Mouse (Mus musculus): ENCODE measurements around the gene St5. TPM values are rescaled to one million over a fixed set of nuclear protein-coding genes. Genes with fewer than 3 reads are reported as not detected.

St5 gene
- total RNA-seq, 4 experiments from 2014 or later, result 33.1 to 57.0 (median 46.1) TPM

- no peak for DNase-seq (ENCODE audit: low spot score in 2 of 2)
Measured at GRCm38 (mm10) chr7:109641963-109642362, 61.4 kb downstream of the St5 start.

- DNase-seq (ENCODE audit: low spot score in 2 of 2), result no peak
Measured at GRCm38 (mm10) chr7:109641102-109641501, 62.3 kb downstream of the St5 start.

- no peak for DNase-seq (ENCODE audit: low spot score in 2 of 2)
Measured at GRCm38 (mm10) chr7:109637391-109637790, 66.0 kb downstream of the St5 start.

GRCm38 (mm10) chr7:109636086-109636792 is 67.2 kb downstream of the St5 start:
- DNase-seq (ENCODE audit: low spot score in 2 of 2), result no peak

- DNase-seq (ENCODE audit: low spot score in 2 of 2), result no peak
Measured at GRCm38 (mm10) chr7:109633404-109634085, 69.9 kb downstream of the St5 start.

- no peak for DNase-seq (ENCODE audit: low spot score in 2 of 2)
Measured at GRCm38 (mm10) chr7:109631330-109631729, 72.1 kb downstream of the St5 start.

- DNase-seq (ENCODE audit: low spot score in 2 of 2), result no peak
Measured at GRCm38 (mm10) chr7:109629871-109630778, 73.3 kb downstream of the St5 start.

GRCm38 (mm10) chr7:109628935-109629609 is 74.3 kb downstream of the St5 start:
- DNase-seq (ENCODE audit: low spot score in 2 of 2), result no peak

GRCm38 (mm10) chr7:109627851-109628250 is 75.6 kb downstream of the St5 start:
- DNase-seq (ENCODE audit: low spot score in 2 of 2), result no peak

- DNase-seq (ENCODE audit: low spot score in 2 of 2), result no peak
Measured at GRCm38 (mm10) chr7:109622234-109622838, 81.1 kb downstream of the St5 start.

GRCm38 (mm10) chr7:109620967-109621366 is 82.4 kb downstream of the St5 start:
- no peak for DNase-seq (ENCODE audit: low spot score in 2 of 2)

GRCm38 (mm10) chr7:109620288-109620687 is 83.1 kb downstream of the St5 start:
- DNase-seq (ENCODE audit: low spot score in 2 of 2), result no peak

- peak; percentile 48 to 63 for DNase-seq (ENCODE audit: low spot score in 2 of 2)
Measured at GRCm38 (mm10) chr7:109618721-109619120, 84.7 kb downstream of the St5 start.

GRCm38 (mm10) chr7:109617838-109618237 is 85.6 kb downstream of the St5 start:
- DNase-seq (ENCODE audit: low spot score in 2 of 2), result no peak

- DNase-seq (ENCODE audit: low spot score in 2 of 2), result peak; percentile 62 to 69
Measured at GRCm38 (mm10) chr7:109616034-109616979, 87.1 kb downstream of the St5 start.

- DNase-seq (ENCODE audit: low spot score in 2 of 2), result no peak
Measured at GRCm38 (mm10) chr7:109615601-109616000, 87.8 kb downstream of the St5 start.

- no peak for DNase-seq (ENCODE audit: low spot score in 2 of 2)
Measured at GRCm38 (mm10) chr7:109614939-109615338, 88.5 kb downstream of the St5 start.

GRCm38 (mm10) chr7:109613531-109614021 is 89.8 kb downstream of the St5 start:
- DNase-seq (ENCODE audit: low spot score in 2 of 2), result no peak

GRCm38 (mm10) chr7:109613051-109613450 is 90.4 kb downstream of the St5 start:
- DNase-seq (ENCODE audit: low spot score in 2 of 2), result no peak

GRCm38 (mm10) chr7:109612531-109612930 is 90.9 kb downstream of the St5 start:
- no peak for DNase-seq (ENCODE audit: low spot score in 2 of 2)

Measured in layer of hippocampus, adult 8-10 months (tissue).